Mouse (Mus musculus) ZHBTc4 (cell line): ENCODE measurements around the gene Acp2.

Experiments used
- DNase-seq: peaks from one replicate; pipeline ENCODE4 v3.0.0-alpha.2; 2011; ENCODE audit warnings: low read depth, low spot score

Acp2 gene

GRCm38 (mm10) chr2:91202222-91202971 is at the start of gene Acp2, which contains the start of gene Nr1h3:
TSS of gene Acp2 (plus strand) at chr2:91202885.
TSS of gene Nr1h3 (minus strand) at chr2:91202834.
- peak; percentile 97 for DNase-seq

GRCm38 (mm10) chr2:91152885-91153377 is 49.8 kb upstream of the Acp2 start:
- DNase-seq: no peak

- no peak for DNase-seq
These were observed 48.6 kb upstream of the Acp2 start for GRCm38 (mm10) chr2:91154091-91154490.

DNA sequence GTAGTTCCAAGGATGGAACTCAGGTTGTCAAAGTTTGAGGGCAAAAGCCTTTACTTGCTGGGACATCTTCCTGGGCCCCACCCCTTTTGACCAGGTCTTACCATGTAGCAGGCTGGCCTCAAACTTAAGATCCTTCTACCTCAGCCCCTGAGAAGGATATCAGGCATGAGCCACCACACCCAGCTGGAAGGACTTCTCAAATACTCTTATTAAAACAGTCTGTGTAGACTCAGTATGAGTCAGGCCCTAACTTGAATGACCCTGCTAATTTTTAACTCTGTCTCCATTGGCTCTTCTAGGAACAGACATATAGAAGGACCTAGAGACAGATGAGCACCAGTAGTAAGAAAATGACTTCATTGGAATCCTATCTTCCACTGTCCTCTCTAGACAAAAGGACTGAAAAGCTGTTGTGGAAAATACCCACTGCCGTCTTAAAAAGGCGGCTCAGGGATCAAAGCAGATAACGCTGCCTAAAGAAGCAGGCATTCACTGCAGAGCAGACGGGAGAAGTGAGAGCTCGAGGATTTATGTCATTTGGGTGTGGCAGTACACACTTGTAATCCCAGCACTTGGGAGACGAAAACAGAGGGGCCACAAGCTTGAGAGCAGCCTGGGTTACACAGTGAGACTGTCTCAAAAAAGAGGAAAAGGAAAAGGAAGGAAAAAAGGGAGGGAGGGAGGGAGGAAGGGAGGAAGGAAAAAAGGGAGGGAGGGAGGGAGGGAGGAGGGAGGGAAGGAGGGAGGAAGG is 45.5 kb upstream of the Acp2 start:
- DNase-seq: no peak

DNA sequence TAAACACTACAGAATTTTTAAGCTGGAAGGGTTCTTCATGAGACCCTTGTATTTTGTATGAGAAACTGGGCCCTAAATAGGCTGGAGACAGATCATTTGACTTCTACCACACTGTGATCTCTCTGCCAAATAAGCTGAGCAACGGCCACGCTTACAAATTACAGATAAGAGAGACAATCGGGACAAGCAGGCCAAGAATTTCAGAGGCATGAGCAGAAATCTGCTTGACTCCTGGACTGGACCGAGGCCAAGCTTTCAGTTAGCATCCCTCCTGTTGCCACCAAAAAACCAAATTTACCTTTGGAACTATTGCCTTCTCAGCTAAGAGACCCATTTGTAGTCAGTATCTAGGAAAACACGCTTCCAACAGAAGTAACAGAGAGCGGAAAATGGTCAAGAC is 42.1 kb upstream of the Acp2 start:
- DNase-seq: no peak

DNA sequence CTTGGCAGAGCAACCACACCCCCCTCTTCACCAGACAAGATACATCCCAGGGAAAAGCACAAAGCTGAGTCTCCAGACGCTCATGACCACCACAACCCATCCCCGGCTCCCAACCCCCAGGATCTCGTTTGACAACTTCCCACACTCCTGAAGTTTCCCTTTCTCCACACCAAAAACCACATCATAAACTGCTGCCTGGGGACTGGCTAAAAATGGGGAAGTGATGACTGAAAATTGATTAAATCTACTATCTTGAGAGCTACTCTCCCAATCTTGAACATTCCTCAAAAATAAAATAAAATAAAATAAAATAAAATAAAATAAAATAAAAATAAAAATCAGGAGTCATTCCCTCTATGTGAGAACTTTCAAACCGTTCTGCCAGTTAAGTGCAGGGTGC is 39.7 kb upstream of the Acp2 start:
- no peak for DNase-seq

GRCm38 (mm10) chr2:91163532-91163931 is 39.2 kb upstream of the Acp2 start:
- no peak for DNase-seq

GRCm38 (mm10) chr2:91164991-91165390 is 37.7 kb upstream of the Acp2 start:
- no peak for DNase-seq

DNA sequence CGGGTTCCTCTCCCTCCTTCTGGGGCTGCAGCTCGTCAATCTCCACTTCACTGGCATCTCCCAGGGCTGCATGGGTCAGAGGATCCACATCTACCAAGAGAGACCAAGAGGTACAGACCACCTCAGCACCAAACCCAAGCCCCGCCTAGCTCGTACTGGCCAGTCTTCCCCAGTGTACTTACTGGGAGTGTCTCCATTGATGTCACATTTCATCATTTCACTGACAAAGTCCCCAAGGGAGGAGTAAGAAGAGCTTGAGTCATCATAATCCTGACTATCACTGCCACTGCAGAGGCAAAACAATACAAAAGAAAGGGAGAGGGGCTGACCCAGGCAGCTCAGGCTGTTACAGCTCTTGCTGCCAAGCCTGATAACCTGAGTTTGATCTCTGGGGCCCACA is 35.1 kb upstream of the Acp2 start:
- no peak for DNase-seq

- no peak for DNase-seq
These were observed 32.9 kb upstream of the Acp2 start for GRCm38 (mm10) chr2:91169587-91170322.

DNA sequence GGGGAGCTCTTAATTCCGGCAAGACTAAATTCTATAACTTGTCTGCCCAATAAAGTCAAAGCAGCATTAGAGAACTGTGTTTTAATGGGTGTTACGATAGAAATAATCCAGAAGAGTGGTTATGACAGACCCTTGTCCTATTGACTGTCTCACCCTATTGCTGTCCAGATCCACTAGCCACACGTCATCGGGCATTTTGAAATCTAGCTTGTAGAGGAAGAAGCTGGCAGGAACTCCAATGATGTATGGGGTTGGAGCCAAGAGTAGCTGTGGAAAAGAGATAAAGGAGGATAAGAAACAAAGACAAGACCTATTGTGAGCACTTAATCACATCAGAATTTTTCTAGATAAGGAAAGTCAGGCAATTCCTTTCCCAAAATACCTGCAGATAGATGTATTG is 27.2 kb upstream of the Acp2 start:
- no peak for DNase-seq

DNA sequence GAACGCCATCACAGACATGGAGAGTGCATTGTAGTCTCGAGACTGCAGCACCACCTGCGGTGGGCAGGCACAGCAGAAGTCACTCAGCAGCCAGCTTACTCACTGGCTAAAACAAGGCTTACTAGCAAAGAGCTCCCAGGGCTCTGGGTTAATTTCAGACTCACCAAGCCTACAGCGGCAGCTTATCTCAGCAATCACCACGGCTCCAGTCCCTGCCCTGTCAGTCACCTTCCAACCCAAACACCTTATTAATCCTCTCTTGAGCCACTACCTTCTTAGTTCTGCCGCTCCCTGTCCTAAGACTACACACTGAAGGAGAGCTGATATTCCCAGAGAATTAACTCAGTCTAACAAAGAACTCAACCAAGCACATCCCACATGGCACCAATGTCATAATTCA is 26.5 kb upstream of the Acp2 start:
- no peak for DNase-seq

DNA sequence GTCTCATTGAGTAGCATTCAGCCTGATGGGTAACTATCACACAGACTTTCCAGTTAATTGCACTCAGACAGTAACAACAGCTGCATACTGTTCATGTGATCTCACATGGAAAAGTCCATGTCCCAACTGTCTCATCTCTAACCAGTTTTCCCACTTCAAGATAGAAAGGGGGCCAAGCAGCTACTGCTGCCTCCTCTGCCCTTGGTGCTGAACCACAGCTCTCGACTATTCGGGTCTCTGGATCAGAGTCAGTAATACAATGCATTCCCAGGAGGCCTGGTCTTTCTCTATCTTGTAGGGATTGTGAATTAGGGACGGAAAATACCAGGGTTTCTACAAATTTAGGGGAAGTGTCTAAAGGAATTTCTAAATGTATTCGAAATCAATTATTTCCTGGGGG is 22.9 kb upstream of the Acp2 start:
- DNase-seq: no peak

- no peak for DNase-seq
These were observed 22.0 kb upstream of the Acp2 start for GRCm38 (mm10) chr2:91180706-91181105.

- no peak for DNase-seq
These were observed 20.7 kb upstream of the Acp2 start for GRCm38 (mm10) chr2:91182016-91182404.

GRCm38 (mm10) chr2:91182405-91183147 is 20.1 kb upstream of the Acp2 start:
- peak; percentile 93 for DNase-seq

GRCm38 (mm10) chr2:91183148-91183513 is 19.6 kb upstream of the Acp2 start:
- peak; percentile 99 for DNase-seq

DNA sequence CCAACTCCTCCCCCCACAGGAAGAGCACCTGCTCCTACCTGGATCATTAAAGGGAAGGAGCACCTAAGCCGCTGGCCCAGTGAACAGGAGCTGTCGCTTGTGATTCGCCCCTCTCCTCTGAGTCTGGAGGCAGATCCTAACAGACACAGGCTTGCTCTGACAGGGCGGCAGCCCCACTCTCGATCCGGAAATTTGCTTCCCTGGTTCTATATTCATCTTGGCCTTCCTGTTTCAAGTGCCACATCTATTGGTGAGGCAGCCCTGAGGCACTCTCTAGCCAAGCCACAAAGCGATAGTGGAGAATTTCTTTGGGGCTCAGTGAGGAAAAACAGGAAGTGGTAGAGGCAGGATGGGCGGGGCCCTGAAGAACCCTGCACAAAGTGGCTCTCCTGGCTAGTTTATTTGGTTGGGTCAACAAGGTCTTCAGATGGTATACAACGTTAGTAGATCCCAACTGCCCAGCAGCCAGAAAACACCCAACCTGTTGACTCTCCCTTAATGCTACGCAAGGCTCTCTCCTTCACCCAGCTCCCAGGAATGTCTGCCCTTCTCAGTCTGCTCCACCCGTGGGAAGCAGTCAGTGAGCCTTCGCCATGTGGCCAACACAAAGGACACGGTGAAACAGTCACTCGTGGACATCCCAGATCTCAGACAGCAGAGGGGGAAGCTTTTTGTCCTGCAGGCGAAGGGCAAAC is 18.8 kb upstream of the Acp2 start, which contains the start of gene Madd:
Gene Madd (minus strand): TSS at position 127 of the 695 bp plus-strand sequence.
- peak; percentile 39 for DNase-seq

DNA sequence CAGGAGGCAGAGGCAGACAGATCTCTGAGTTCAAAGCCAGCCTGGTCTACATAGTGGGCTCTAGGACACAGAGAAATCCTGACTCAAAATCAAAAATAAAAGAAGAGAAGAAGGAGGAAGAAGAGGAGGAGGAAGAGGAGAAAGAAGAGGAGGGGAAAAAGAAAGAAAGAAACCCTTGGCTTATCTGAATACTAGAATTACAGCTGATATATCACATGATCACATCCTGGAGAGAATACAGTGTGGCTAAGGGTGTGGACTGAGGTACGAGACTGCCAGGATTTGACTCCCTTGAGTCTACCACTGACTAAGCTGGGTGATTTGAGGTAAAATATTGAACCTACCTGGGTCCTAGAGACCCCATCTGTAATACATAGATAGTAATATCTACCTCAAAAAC is 16.5 kb upstream of the Acp2 start:
- DNase-seq: no peak

GRCm38 (mm10) chr2:91187431-91187830 is 15.3 kb upstream of the Acp2 start:
- DNase-seq: no peak

- DNase-seq: peak; percentile 13
These were observed 12.2 kb upstream of the Acp2 start for GRCm38 (mm10) chr2:91190501-91190900.
